Mouse (Mus musculus) liver, embryonic 12.5 days (tissue): ENCODE measurements around the gene Csrnp2. TPM values are rescaled to one million over a fixed set of nuclear protein-coding genes. Genes with fewer than 3 reads are reported as not detected.

Experiments
- polyA plus RNA-seq: library from polyadenylated mRNA; unstranded; fragments of >200 nt; fragmentation: Nextera tagmentation; extraction: Ambion mirVana; gene quantifications from 2 replicates; pipeline ENCODE4 v1.2.1, GENCODE M21; 2016

The Csrnp2 gene
- polyA plus RNA-seq, 1 experiment from 2014 or later, result 2.8 TPM

Other genes starting within 250 kb of the Csrnp2 start
- not detected in 2 replicates for gene Tmprss12, start 214.7 kb downstream of the Csrnp2 start, polyA plus RNA-seq
- 4.4 and 5.4 TPM in 2 replicates for gene Mettl7a1, start 191.3 kb downstream of the Csrnp2 start, polyA plus RNA-seq
- not detected in 2 replicates for gene Mettl7a3, start 160.6 kb downstream of the Csrnp2 start, polyA plus RNA-seq
- gene Methig1, start 142.3 kb downstream of the Csrnp2 start, polyA plus RNA-seq, result not detected in 2 replicates
- not detected in 2 replicates for gene Mettl7a2, start 142.3 kb downstream of the Csrnp2 start, polyA plus RNA-seq
- gene Higd1c, start 130.9 kb downstream of the Csrnp2 start, polyA plus RNA-seq, result not detected in 2 replicates
- 0.06 and 0.08 TPM in 2 replicates for gene Gm5475, start 73.3 kb downstream of the Csrnp2 start, polyA plus RNA-seq
- gene Slc11a2, start 70.4 kb downstream of the Csrnp2 start, polyA plus RNA-seq, result 56.5 and 59.7 TPM in 2 replicates
- 18.5 and 20.0 TPM in 2 replicates for gene Letmd1, start 26.5 kb downstream of the Csrnp2 start, polyA plus RNA-seq
- gene Tfcp2, start 56.5 kb upstream of the Csrnp2 start, polyA plus RNA-seq, result 7.4 and 9.0 TPM in 2 replicates
- gene Pou6f1, start 104.5 kb upstream of the Csrnp2 start, polyA plus RNA-seq, result 0.41 and 0.45 TPM in 2 replicates
- gene Dazap2, start 119.9 kb upstream of the Csrnp2 start, polyA plus RNA-seq, result 163 and 167 TPM in 2 replicates
- 10.5 and 11.4 TPM in 2 replicates for gene Smagp, start 141.5 kb upstream of the Csrnp2 start, polyA plus RNA-seq
- 40.5 and 40.6 TPM in 2 replicates for gene Bin2, start 174.1 kb upstream of the Csrnp2 start, polyA plus RNA-seq
- gene Cela1, start 192.4 kb upstream of the Csrnp2 start, polyA plus RNA-seq, result 8.7 and 11.0 TPM in 2 replicates
- gene Galnt6, start 233.9 kb upstream of the Csrnp2 start, polyA plus RNA-seq, result 0.96 and 1.3 TPM in 2 replicates